Mouse (Mus musculus): Measurements from ENCODE around the gene Mier2. TPM values are rescaled to one million over a fixed set of nuclear protein-coding genes. Genes with fewer than 3 reads are reported as not detected.

The Mier2 gene
- total and polyA plus RNA-seq, 3 experiments = 12.7 to 31.8 (median 12.9) TPM

DNA sequence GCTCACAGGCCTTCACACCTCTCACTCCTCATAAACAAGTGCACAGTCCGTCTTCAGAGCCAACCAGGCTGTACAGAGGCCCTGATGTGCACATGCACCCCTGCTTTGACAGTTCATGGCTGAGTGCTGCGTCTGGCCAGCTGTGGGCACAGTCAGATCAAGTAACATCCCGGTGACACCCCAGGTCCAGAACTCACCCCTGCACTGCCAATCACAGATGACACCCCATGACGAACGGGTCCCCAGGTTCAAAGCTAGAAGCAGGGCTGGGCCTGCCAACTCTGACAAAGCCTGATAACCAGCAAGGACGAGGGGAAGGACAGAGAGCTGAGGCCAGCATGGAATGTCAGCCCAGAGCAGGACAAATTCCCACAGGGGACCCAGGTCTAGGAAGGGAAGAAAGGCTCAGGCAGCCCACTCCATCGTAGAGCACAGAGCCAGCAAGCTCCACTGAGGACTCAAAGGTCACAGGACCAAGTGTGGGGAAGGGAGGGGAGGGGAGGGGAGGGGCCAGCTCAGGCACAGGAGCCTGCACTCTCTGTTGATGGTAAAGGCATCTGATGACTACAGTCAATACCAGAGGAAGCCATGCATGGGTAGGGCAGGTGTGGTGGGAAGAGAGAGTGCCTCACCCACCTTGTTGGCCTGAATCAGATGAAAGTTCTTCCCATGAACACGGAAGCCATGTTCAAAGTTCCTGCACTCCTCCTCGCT lies 11.0 kb downstream of the Mier2 start:
- peak; percentile 3 to 15 for DNase-seq
- Histone ChIP-seq H3K9ac (ENCODE audit: low read depth, low read length) (no peak overlapping the region), H3K36me3 (ENCODE audit: control insufficient read depth, insufficient read depth, low read length) (no peaks in the 10 kb centered on the region), H3K4me1 (ENCODE audit: control insufficient read depth, insufficient read depth, low read length) (no peaks in the 10 kb centered on the region), H3K4me3 (no peak overlapping the region), H3K27ac (no peak overlapping the region), H3K27me3 (ENCODE audit: control insufficient read depth, insufficient read depth, low read length) (no peaks in the 10 kb centered on the region), H3K79me2 (replicated peaks; ENCODE audit: control insufficient read depth, insufficient read depth, low read length) (no peaks in the 10 kb centered on the region)
- 68% methylated on average over 9 of the region's 9 CpGs for WGBS
- intact Hi-C loops (cut with DNase I) = no loop called here
- no peak for TF ChIP-seq EP300 (IDR thresholded peaks at IDR 0.05; ENCODE audit: insufficient read depth, low read depth, low read length)
- TF ChIP-seq POLR2A (IDR thresholded peaks at IDR 0.05; ENCODE audit: insufficient read depth, low read depth, low read length) = no peak
- no peak for TF ChIP-seq CTCF (IDR thresholded peaks at IDR 0.05)

DNA sequence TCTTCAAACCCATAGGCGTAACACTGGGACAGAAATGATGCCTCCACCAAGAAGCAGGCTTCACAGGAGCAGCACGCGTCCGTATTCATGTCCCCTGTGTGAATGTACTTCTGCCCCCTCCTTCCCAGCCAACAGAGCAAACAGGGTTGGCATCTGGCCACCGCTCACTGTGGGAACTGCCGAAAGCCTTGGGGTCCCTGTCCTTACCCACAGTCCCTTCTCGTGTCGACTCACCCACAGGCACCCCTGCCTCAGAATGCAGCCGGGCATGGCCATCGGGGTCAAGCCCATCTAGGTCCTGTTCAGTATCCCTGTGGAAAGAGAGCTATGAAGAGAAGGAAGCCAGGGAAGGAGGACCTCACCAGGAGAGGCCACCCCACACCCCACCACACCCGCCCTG lies 12.8 kb downstream of the Mier2 start:
- Histone ChIP-seq H3K27ac (no peak overlapping the region), H3K27me3 (ENCODE audit: control insufficient read depth, insufficient read depth, low read length) (no peaks in the 10 kb centered on the region), H3K4me3 (no peak overlapping the region), H3K36me3 (ENCODE audit: control insufficient read depth, insufficient read depth, low read length) (no peaks in the 10 kb centered on the region), H3K9ac (ENCODE audit: low read depth, low read length) (no peak overlapping the region), H3K4me1 (ENCODE audit: control insufficient read depth, insufficient read depth, low read length) (no peaks in the 10 kb centered on the region), H3K79me2 (replicated peaks; ENCODE audit: control insufficient read depth, insufficient read depth, low read length) (no peaks in the 10 kb centered on the region)
- 95% methylated on average over 11 of the region's 11 CpGs for WGBS
- TF ChIP-seq POLR2A (IDR thresholded peaks at IDR 0.05; ENCODE audit: insufficient read depth, low read depth, low read length) (no peak), EP300 (IDR thresholded peaks at IDR 0.05; ENCODE audit: insufficient read depth, low read depth, low read length) (no peak), CTCF (IDR thresholded peaks at IDR 0.05) (no peak)
- peak in 1 of 2 experiments; percentile 8 for DNase-seq
- intact Hi-C loops (cut with DNase I) = no loop called here

DNA sequence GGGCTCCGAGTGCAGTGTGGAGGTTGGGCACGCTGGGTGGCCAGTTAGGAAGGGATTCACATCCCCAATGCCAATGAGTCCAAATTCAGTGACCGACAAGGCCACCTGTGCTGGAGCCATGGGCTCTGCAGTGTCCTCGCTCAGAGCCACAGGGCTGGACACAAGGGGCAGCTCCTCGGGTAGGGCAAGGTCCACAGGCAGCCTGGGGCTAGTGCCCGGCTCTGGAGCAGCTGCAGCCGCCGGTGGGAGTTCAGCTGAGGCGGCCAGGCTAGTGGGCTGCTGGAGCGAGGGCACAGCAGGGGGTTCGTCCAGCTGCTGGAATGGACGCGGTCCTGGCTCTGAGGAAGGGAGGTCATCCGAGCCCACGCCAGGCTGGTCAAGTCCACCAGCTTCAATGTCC lies 13.5 kb downstream of the Mier2 start:
- H3K4me1 ChIP-seq (ENCODE audit: control insufficient read depth, insufficient read depth, low read length) = no peaks in the 10 kb centered on the region
- peak; percentile 1 to 11 for DNase-seq
- no peaks in the 10 kb centered on the region for H3K79me2 ChIP-seq (replicated peaks; ENCODE audit: control insufficient read depth, insufficient read depth, low read length)
- WGBS = 94% methylated on average over 15 of the region's 15 CpGs
- H3K27ac ChIP-seq = no peak overlapping the region
- H3K9ac ChIP-seq (ENCODE audit: low read depth, low read length) = no peak overlapping the region
- intact Hi-C loops (cut with DNase I) = no loop called here
- H3K27me3 ChIP-seq (ENCODE audit: control insufficient read depth, insufficient read depth, low read length) = no peaks in the 10 kb centered on the region
- H3K36me3 ChIP-seq (ENCODE audit: control insufficient read depth, insufficient read depth, low read length) = no peaks in the 10 kb centered on the region
- TF ChIP-seq EP300 (IDR thresholded peaks at IDR 0.05; ENCODE audit: insufficient read depth, low read depth, low read length) = no peak
- TF ChIP-seq POLR2A (IDR thresholded peaks at IDR 0.05; ENCODE audit: insufficient read depth, low read depth, low read length) = no peak
- TF ChIP-seq CTCF (IDR thresholded peaks at IDR 0.05) = no peak
- H3K4me3 ChIP-seq = no peak overlapping the region

DNA sequence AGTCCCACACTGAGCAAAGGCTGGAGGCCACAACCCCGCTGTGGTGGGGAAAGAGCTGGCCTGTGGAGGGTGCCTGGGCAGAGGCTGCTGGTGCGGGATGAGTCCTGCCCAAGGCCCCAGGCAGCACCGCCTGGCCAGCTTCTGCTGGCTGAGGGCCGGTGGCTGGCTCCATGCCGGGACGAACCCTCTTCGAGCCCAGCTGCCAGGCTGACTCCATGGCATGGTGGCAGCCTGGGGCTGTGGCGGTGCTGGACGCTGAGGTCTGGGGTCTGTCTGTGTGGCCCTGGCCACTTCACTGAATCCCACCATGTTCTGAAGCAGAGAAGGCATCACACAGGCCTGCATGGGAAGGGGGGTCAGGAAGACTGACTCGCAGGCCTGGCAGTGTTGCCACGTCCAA lies 14.3 kb downstream of the Mier2 start:
- intact Hi-C loops (cut with DNase I) = no loop called here
- Histone ChIP-seq H3K27ac (no peak overlapping the region), H3K4me1 (ENCODE audit: control insufficient read depth, insufficient read depth, low read length) (no peaks in the 10 kb centered on the region), H3K9ac (ENCODE audit: low read depth, low read length) (no peak overlapping the region), H3K27me3 (ENCODE audit: control insufficient read depth, insufficient read depth, low read length) (no peaks in the 10 kb centered on the region), H3K79me2 (replicated peaks; ENCODE audit: control insufficient read depth, insufficient read depth, low read length) (no peaks in the 10 kb centered on the region), H3K4me3 (no peak overlapping the region), H3K36me3 (ENCODE audit: control insufficient read depth, insufficient read depth, low read length) (no peaks in the 10 kb centered on the region)
- TF ChIP-seq EP300 (IDR thresholded peaks at IDR 0.05; ENCODE audit: insufficient read depth, low read depth, low read length) (no peak), POLR2A (IDR thresholded peaks at IDR 0.05; ENCODE audit: insufficient read depth, low read depth, low read length) (no peak), CTCF (IDR thresholded peaks at IDR 0.05) (no peak)
- peak in 1 of 2 experiments; percentile 9 for DNase-seq
- 95% methylated on average over 11 of the region's 11 CpGs for WGBS

DNA sequence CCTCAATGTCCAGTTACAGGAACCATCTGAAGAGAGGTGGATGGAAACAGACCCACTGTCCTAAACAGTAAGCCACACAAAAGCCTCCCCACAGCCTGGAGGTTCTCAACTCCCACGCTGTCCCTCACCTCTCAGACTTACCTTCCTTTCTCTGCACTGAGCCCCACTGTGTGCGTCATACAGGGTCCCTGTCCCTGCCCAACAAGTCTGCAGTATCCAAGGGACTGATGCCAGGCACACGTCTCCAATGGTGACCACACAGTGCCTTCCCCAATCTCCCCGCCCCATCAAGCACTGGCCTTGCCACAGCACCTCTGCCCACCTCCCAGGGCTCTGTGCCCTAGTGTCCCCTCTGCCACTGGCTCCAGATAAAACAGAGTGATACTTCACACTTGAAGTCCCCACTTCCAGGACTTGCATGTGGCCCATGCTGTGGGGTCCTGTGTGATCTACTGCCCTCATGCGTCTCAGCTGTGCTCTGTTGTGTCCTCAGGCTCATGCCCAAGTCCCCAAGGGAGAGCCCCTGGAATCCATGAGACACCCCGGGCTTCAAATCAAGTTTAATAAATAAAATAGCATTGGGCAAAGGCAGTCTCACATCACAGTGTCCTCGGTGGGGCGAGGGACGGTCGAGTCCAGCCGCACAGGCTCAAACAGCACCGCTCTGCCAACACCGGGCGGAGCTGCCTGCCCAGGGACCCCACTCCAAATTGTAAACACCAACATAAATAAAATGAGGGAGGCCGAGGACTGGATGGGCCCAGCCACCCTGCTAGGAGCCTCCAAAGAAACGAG lies 15.1 kb downstream of the Mier2 start:
- H3K36me3 ChIP-seq (ENCODE audit: control insufficient read depth, insufficient read depth, low read length) = no peaks in the 10 kb centered on the region
- WGBS = 93% methylated on average over 16 of the region's 16 CpGs

DNA sequence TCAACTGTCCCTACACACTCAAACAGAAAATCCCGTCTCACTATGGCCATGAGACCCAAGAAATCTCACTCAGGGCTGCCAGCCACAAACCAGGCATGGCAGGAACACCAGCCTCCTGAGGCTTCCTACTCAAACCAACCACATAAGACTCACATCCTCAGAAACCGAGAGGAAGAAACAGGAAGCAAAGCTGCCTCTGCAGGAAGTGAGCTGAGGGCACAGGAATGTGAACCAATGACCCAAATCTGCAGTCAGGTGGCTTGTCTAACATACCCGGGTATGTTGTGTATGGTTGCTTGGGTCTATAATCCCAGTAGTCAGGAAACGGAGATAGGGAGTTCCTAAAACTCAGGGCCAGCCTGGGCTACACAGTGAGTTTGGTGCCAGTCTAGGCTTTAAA lies 16.1 kb downstream of the Mier2 start:
- Histone ChIP-seq H3K4me1 (ENCODE audit: control insufficient read depth, insufficient read depth, low read length) (no peaks in the 10 kb centered on the region), H3K27me3 (ENCODE audit: control insufficient read depth, insufficient read depth, low read length) (no peaks in the 10 kb centered on the region), H3K4me3 (no peak overlapping the region), H3K9ac (ENCODE audit: low read depth, low read length) (no peak overlapping the region), H3K79me2 (replicated peaks; ENCODE audit: control insufficient read depth, insufficient read depth, low read length) (no peaks in the 10 kb centered on the region), H3K36me3 (ENCODE audit: control insufficient read depth, insufficient read depth, low read length) (no peaks in the 10 kb centered on the region), H3K27ac (no peak overlapping the region)
- TF ChIP-seq POLR2A (IDR thresholded peaks at IDR 0.05; ENCODE audit: insufficient read depth, low read depth, low read length) = no peak
- TF ChIP-seq CTCF (IDR thresholded peaks at IDR 0.05) = no peak
- no peak for TF ChIP-seq EP300 (IDR thresholded peaks at IDR 0.05; ENCODE audit: insufficient read depth, low read depth, low read length)
- intact Hi-C loops (cut with DNase I) = no loop called here
- DNase-seq = peak in 1 of 2 experiments; percentile 3
- 44% methylated on average over 4 of the region's 4 CpGs for WGBS

More for the DNA sequence above, 15.1 kb downstream of the Mier2 start:
- H3K27ac ChIP-seq = no peak overlapping the region
- no peak overlapping the region for H3K9ac ChIP-seq (ENCODE audit: low read depth, low read length)
- intact Hi-C loops (cut with DNase I) = no loop called here
- H3K79me2 ChIP-seq (replicated peaks; ENCODE audit: control insufficient read depth, insufficient read depth, low read length) = no peaks in the 10 kb centered on the region
- H3K4me1 ChIP-seq (ENCODE audit: control insufficient read depth, insufficient read depth, low read length) = no peaks in the 10 kb centered on the region
- H3K4me3 ChIP-seq = no peak overlapping the region
- no peaks in the 10 kb centered on the region for H3K27me3 ChIP-seq (ENCODE audit: control insufficient read depth, insufficient read depth, low read length)
- TF ChIP-seq POLR2A (IDR thresholded peaks at IDR 0.05; ENCODE audit: insufficient read depth, low read depth, low read length) (no peak), EP300 (IDR thresholded peaks at IDR 0.05; ENCODE audit: insufficient read depth, low read depth, low read length) (no peak), CTCF (IDR thresholded peaks at IDR 0.05) (no peak)
- peak; percentile 2 to 14 for DNase-seq
